Mouse (Mus musculus) forelimb bud, embryonic 11.5 days (tissue): ENCODE measurements at regions not wholly inside any gene's neighbourhood (a gene's known extent, or its start where the extent isn't known, plus 50 kb on each side); places are given as distances from the start of the nearest gene placed in this dataset.
A peak's percentile ranks its signal among the peaks of the same experiment; 100 is the strongest.

Experiments
- DNase-seq: peaks from one replicate; pipeline ENCODE4 v3.0.0-alpha.2; 2012; ENCODE audit warnings: low read depth, low spot score

DNA sequence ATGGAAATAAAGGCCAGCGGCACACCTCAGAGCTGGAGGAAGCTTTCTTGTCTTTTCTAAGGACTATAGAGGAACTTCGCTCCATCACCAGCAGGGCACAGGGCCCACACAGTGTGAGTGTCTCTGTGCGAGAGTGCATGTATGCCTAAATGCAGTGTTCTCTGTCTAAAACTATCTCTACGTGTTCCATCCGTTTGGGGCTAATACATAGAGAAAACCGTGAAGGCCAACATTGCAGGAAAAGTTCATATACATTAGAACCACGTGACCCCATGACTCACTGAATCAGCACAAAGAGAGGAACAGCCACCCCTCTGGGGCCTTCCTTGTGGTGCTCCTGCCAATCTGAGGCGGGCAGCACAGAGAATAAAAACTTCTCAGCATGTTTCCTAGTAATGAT, 431.4 kb upstream of the Mctp2 start:
- DNase-seq = no peak

DNA sequence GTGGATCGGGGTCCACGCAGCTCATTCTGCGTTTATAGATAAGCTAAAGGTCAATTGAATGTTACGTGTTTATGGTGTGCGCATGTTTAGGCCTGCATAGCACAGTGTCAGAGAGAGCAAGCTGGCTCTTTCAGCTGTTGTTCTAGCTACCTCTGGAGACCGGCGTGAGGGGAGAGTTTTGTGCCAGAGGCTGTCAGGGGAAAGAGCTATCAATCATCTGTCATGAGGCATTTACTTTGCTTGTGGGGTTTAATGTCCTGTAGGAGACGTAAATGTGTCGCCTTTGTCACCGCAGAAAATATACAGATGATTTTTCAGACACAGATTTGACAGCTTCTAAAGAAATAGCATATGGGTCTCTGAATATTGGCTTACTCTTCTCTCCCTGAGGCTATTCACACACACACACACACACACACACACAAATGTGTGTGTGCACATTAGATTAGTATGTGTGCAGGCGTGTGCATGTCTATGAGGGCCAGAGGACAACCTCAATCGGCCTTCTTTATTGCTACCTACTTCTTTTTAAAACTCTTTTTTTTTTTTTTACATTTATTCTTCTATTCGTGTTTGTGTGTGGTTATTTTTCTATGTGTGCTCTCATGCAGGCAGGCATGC, 432.0 kb upstream of the Mctp2 start:
- peak; percentile 48 for DNase-seq

GRCm38 (mm10) chr7:72742376-72742775, 436.0 kb upstream of the Mctp2 start:
- no peak for DNase-seq

DNA sequence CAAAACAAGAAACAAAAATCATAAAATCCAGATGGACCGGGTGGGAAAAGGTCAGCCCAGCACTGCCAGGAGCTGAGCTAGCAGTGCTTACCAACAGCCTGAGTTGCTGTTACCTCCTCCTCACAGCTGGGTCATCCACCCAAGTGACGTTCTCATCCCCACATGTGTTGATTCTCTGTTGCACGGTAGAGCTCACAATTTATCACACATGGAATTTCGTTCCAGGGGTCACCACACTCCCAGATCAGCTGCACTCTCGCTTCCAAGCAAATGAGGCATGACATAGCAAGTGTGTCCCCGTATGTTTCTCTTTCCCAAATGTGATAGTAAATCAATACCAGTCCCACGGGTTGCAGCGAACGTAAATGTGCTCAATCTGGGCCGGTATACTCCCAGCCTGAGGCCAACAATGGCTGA, 445.1 kb upstream of the Mctp2 start:
- peak; percentile 62 for DNase-seq

GRCm38 (mm10) chr7:72753053-72753559, 446.7 kb upstream of the Mctp2 start:
- no peak for DNase-seq

GRCm38 (mm10) chr7:72762711-72763110, 456.3 kb upstream of the Mctp2 start:
- peak; percentile 57 for DNase-seq

- DNase-seq = no peak
Observed at GRCm38 (mm10) chr7:72768705-72769104, 462.3 kb upstream of the Mctp2 start.

GRCm38 (mm10) chr7:72774031-72774770, 467.8 kb upstream of the Mctp2 start:
- no peak for DNase-seq

DNA sequence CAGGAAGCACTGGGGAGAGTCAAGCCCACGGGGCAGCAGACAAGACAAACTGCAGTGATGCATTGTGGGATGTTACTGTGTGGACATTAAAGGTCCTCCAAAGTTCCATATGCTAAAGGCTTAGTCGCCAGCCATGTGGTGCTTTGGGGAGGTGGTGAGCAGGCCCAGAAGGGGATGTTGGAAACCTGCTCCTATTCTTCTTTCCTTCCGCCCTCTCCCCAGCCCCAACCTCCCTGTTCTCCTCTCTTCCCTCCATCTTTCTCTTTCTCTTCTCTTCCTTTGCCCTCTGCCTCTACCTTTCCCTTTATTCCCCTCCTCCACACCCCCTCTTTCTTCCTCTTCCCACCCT, 468.3 kb upstream of the Mctp2 start:
- no peak for DNase-seq

GRCm38 (mm10) chr7:72787306-72787705, 480.9 kb upstream of the Mctp2 start:
- no peak for DNase-seq

DNA sequence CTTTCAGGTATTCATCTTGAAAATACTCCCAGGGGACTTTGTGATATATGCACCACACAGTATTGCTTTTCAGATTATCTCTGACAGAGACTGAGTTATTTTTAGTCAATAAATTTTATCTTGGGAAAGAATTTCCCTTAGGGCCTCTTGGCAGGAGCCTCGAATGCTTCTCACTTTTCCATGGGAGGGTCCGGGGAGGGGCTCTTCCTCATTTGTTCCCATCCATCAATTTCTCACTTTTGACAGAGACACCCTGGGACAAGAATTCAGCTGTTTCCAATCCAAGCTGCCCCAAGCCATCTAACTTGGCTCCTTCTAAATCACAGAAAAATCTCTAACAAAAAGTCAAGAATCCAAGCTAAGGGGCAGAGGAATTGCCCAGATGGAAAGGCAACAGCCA, 481.9 kb upstream of the Mctp2 start:
- DNase-seq = peak; percentile 35

DNA sequence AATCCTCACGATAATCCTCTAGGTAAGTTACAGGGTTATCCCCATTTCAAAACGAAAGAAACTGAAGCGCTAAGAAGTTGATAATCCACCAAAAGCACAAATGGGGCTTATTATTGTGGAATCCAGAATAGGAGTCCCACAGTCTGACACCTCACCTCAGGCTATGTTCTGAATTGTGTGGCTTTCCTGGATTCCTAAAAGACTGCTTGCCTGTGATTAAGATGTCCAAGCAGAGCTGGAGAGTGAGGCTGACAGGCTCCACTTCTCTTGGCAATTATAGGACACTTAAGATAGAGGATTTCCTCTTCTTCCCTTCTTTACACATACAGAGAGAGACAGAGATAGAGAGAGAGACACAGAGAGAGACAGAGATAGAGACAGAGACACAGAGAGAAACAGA, 515.7 kb upstream of the Mctp2 start:
- no peak for DNase-seq

DNA sequence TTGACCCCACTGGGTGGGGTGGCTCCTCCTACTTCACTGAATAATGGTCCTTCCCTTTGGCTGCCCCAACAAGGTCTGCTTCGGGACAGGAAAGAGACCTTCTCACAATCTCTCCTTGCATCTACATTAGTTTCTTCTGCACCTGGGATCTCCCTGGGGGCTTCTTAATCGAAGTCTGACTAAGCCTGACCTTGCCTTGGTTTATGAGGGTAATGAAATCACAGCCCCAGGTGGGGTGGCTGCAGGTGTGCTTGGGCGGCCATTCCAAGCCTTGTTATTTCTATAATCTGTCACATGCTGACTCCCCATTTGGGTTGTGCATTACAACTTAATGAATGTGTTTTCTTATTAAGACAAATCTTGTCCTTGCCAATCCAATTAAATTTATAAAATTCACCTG, 520.2 kb upstream of the Mctp2 start:
- DNase-seq = peak; percentile 52

GRCm38 (mm10) chr7:72835423-72835822, 529.0 kb upstream of the Mctp2 start:
- no peak for DNase-seq

GRCm38 (mm10) chr7:72836026-72836425, 529.6 kb upstream of the Mctp2 start:
- no peak for DNase-seq

GRCm38 (mm10) chr7:72836457-72836985, 530.1 kb upstream of the Mctp2 start:
- no peak for DNase-seq

DNA sequence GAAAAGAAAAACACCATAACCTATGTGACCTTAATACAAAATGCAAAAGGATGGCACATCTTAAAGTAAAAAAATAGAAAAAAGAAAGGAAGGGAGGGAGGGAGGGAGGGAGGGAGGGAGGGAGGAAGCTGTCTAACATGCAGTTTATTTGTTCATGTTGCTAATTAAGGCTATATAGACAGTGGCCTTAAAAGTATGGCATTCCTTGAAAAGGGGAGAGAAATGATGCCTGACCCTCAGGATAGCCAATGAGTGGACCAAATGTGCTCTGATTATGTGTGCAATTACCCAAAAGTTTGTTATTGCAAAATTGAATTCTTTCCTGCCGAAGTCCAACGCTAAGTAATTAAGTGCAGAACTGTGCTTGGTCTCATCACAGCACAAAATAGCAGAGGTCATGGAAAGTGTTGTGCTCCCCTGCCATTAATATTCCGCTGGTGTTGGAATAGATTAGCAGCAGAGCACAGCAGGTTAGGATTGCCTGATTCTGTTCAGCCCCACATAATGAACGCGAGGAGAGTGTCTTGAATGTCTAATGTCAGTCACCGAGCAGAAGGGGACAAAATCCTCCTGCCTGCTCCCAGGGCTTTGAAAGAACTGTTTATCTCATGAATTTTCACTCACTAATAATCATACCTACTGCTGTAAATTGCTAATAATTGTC, 531.7 kb upstream of the Mctp2 start:
- DNase-seq = no peak

DNA sequence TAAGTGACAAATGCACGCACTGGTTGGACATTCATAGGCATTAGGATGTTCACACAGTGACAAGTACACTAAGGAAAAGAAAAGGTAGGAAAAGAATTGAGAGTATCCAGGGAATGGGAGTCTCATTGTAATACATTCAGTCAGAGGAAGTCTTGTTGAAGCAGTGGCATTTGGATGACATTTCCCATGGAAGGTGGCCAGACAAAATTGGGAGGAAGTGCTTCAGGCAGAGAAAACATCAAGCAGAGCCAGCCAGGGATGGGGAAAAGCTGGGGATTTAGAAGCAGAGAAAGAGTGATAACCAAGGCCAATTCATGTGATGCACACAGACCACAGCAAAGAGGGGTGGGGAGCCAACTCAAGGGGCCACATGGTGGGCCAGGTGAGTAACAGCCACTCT, 524.0 kb upstream of the Rgma start:
- no peak for DNase-seq

DNA sequence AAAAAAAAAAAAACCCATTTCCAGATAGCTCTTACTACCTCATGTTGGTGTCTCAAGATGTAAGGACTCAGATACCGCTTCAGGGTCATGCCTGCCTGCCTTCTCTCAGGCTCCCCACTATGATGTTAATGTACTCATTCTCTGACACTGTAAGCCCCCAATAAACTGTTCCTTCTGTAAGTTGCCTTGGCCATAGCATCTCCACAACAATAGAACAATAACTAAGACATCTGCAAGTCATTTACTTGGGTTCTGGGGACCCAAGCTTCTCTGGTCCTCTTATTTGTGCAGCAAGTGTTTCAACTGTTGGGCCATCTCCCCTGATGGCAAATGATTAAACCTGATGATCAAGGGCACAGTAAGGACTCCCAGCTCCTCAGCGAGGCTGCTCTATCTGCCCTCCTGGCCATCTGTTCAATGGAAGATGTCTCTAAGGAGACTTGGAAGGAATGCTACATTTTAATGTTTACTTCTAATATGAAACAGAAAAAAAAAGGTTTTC, 520.8 kb upstream of the Rgma start:
- no peak for DNase-seq

DNA sequence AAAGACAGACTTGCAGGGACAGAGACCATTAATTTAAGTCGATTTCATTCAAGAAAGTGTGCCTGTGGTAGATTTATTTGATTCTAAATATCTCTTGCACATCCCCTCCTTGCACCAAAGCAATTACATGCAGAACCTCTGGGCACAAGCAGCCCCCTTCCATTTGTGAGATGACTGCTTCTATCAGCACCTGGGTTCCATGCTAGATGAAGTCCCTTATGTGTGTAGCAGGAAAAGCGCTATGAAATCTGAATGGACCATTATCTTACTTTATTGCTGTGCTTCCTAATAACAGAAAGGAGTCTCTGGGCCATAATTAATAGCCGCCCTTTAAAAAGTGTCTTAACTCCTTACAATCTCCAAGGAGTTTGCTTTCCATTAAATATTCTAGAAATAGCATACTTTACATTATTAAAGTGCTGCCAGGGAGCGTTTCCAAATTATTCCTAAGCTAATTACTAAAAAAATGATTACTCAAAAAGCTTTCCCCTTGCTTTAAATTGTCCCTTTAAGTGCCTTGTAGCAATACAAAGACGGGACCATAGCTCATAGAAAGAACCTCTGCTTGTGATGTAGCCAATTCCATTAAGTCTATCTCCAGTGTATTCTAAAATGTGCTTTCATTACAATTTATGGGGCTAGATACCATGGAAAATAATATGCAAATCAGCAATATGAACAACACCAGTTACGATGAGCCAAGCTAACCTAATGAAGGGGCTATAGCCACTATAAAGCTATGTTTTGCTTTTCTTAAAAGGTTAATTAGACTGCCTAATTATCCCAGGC, 508.1 kb upstream of the Rgma start:
- DNase-seq = no peak

DNA sequence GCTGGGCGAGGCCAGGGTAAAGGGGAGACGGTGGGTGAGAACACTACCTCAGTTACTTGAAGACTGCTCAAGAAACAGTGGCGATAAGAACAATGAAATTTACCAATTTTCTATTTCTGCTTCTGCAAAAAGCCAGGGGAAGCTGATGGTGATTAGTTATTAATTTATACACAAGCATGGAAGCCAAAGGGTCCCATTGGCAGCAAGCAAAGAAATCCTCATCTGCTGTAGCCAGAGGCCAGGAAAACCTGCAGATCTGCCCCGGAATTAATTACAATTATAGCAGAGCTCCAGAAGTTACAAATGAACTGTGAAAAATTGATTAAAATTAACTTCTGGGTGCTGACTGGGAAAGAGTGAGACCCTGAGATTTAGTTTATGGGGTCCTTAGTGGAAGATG, 506.2 kb upstream of the Rgma start:
- no peak for DNase-seq

- peak; percentile 84 for DNase-seq
Observed at GRCm38 (mm10) chr7:72900816-72901215, 474.5 kb upstream of the Rgma start.
